Mouse (Mus musculus): ENCODE data around the gene Gba2.

DNA sequence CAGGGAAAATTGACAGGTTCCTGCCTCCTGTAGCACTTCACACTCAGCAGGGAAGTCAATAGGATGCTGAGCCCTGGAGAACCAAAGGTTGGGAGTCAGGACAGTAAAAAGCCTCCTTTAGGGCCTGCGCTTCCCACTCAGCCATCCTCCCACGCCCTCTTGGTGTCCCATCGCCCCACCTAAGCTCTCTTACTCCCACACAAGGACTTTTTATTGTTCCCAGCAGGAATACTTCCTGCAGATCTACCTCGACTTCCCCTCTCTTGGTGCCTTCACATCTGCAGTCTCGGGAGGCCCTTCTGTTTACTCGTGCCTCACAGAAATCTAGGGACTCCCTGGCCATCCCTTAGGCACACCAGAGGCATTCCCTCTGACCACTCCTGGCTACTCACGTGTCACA lies 4.7 kb upstream of the Gba2 start:
- TF ChIP-seq CTCF (IDR thresholded peaks at IDR 0.05) (no peak), EP300 (IDR thresholded peaks at IDR 0.05) (no peak)

All from lung, postnatal 0 days (tissue).